Mouse (Mus musculus) lung, postnatal 10 days (tissue): Measurements from ENCODE around the gene Aldh2.
"Not testable (repeated sequence)": the region's sequence is repeated elsewhere in the genome, so short reads cannot be mapped to it uniquely, and the experiment has no call there.

Source experiments
- DNase-seq: peaks from one replicate; pipeline ENCODE4 v3.0.0; 2021

The Aldh2 gene

GRCm38 (mm10) chr5:121545793-121546529 lies 47.7 kb downstream of the Aldh2 start, which contains the start of gene Mapkapk5:
Mapkapk5 (minus strand) TSS chr5:121545905.
- DNase-seq: peak; percentile 97

GRCm38 (mm10) chr5:121544910-121545792 lies 48.5 kb downstream of the Aldh2 start, which contains the start of the genes Adam1a and Gm42878:
Adam1a (minus strand) TSS chr5:121545482.
Gm42878 (minus strand) TSS chr5:121545482.
- DNase-seq: peak; percentile 49

GRCm38 (mm10) chr5:121543370-121543769 lies 50.3 kb downstream of the Aldh2 start:
- no peak for DNase-seq

GRCm38 (mm10) chr5:121541235-121541634 lies 52.4 kb downstream of the Aldh2 start:
- DNase-seq: no peak

- DNase-seq: no peak
Observed at GRCm38 (mm10) chr5:121540066-121540465, 53.6 kb downstream of the Aldh2 start.

GRCm38 (mm10) chr5:121537588-121537987 lies 56.0 kb downstream of the Aldh2 start:
- no peak for DNase-seq

DNA sequence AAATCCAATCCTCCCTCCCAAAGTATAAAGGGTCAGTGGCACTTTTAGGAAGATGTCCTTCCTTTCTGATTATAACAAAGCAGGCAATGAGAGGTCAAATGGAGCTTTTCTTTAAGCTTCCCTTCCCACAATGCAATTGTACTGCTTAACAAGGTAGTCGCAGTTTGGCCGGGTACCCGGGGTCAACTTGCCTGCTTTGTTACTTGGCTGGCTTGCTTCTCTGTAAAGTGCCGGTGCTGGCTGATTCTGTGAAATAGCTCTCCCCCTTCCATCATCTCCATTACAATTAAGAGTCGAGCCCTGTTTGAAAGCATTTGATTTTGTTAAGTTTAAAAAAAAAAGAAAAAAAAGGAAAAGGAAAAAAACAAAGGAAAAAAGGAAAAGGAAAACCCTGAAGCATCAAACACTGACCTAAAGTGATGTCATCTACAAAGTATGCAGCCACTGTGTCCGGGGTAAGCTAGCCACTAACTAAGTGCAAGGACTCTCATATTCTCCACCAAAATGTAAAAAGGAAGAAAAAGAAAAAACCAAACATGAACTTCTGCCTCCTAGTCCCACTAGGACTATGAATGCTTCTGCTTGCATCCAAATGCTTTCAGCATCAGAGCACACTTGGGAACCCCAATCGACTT lies 56.6 kb downstream of the Aldh2 start:
- DNase-seq: no peak

DNA sequence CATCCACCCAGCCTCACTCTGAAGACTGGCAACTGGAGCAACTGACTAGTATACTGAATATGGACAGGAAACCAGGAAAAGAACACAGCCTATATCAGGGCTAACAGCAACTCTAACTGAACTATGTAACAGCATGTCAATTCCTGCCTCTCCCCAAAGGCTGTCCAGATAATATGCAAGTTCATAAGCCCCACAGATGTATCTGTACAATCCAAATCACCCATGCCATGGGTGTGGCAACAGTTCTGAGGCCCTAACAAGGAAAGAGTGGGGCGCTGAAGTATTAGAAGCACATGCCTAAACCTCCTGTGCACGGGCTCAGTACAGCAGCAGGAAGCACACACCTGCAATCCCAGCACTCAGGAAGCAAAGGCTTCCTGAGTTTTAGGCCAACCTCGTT lies 58.5 kb downstream of the Aldh2 start:
- no peak for DNase-seq

DNA sequence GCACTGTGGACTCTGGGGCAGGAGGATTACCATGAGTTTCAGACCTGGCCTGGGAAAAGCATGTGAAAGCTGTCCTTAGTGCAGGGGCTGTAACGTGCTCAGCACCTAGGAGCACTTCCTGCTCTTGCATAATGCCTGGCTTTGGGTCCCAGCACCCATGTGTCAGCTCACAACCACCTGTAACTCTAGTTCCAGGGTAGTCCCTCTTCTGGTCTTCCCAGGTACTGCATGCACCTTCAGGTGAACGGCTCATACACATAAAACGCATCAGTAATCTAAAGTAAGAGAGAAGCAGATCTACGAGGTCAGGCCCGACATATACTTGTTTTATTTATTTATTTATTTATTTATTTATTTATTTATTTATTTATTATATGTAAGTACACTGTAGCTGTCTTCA lies 59.1 kb downstream of the Aldh2 start:
- DNase-seq: peak; percentile 29

GRCm38 (mm10) chr5:121526961-121527360 lies 66.7 kb downstream of the Aldh2 start:
- peak; percentile 32 for DNase-seq

DNA sequence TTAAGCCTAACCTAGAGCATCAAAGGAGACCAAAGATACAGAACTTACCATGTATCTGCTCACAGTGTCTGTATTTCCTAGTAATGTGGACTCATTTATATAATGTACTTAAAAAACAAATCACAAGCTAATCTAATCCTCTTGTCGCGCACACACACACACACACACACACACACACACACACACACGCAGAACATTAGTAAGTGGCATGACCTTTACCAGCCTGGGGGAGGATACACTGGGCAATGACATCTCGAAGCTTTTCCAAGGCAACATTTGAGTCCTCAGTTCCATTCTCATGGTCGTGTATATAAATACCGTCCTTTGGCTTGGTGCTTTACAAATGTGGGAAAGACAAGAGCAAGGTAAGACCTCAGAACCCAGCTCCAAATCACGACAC lies 67.1 kb downstream of the Aldh2 start:
- no peak for DNase-seq

GRCm38 (mm10) chr5:121525774-121526450 lies 67.7 kb downstream of the Aldh2 start:
- peak; percentile 69 for DNase-seq

- not testable (repeated sequence) for DNase-seq
Observed at GRCm38 (mm10) chr5:121519758-121520157, 73.9 kb downstream of the Aldh2 start.

DNA sequence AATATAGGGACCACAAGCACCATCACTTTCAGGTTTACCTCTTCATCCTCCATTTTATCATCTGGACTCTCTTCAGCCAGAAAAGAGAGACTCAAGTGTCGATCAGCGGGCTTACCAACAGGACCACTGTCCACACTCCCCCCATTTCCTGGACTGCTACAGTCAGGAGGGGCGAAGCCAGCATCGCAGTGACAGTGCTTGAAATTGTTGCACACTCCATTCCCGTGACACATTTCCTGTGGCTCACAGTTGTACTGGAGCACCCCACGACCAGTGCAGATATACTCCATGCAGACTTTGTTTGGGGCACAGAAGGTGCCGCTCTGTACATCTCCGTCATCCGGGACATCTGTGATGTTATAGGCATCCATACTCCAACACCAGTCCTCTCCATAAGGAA lies 74.6 kb downstream of the Aldh2 start:
- DNase-seq: no peak
